Mouse (Mus musculus): Measurements from ENCODE around the gene Hoxc11.
A peak's percentile ranks its signal among the peaks of the same experiment; 100 is the strongest.

Gene Hoxc11

DNA sequence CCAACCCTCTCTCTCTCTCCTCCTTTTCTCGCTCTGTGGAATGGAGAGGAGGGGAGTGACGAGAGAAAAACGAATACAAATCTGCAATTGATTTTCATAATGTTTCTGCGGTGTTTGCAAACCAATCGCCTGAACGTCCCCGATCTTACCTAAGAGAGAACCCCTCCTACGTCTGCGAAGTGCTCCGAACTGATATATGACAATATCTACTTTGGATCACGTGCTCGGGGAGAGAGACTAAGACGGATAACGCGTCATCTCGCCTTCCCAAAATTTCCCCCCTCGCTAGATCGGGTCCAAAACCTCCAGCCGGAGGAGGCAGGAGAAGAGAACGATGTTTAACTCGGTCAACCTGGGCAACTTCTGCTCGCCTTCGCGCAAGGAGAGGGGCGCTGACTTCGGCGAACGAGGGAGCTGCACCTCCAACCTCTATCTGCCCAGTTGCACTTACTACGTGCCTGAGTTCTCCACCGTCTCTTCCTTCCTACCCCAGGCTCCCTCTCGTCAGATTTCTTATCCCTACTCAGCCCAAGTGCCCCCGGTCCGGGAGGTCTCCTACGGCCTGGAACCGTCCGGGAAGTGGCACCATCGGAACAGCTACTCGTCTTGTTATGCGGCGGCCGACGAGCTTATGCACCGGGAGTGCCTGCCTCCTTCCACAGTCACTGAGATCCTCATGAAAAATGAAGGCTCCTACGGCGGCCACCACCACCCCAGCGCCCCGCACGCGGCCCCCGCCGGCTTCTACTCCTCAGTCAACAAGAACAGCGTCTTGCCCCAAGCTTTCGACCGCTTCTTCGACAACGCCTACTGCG lies at the start of gene Hoxc11:
Gene Hoxc11 (plus strand): TSS at position 236 of the 815 bp plus-strand sequence.
- no peak for DNase-seq

DNA sequence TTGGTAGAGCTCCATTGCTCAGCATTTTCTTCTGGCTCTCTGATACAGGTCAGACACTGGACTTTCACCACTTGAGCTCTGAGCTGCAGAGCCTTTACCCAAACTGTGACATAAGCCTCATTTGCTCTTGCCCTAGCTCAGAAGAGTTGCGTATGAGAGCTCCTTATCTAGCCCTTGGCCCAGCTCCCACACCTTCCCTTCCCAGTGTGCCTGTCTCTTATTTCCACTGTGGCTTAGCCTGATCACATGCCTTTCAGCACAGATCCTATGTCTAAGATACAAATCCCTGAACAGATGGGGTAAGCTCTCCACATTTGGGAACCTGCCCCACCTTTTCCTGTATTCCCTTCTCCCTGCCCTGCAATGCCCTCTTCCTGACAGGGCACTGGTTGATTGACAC lies 49.3 kb upstream of the Hoxc11 start:
- DNase-seq: no peak

DNA sequence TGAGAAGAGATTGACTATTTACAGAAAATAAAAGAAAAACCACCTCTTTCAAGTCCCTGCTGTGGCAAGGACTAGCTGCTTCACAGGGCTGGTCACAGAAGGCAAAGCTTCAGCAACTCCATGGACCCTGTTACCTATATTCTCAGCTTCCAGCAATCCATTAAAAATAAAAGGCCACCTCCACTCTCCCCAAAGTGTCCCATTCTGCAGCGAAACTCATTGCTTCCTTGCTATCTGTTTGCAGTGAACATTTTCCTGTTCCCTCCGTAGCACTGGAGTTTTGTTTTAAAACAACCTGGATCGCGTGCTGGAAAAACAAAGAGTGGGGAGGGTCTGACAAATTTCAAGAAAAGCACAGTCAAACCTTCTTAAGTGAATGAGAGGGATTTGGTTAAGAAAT lies 44.7 kb upstream of the Hoxc11 start:
- no peak for DNase-seq

DNA sequence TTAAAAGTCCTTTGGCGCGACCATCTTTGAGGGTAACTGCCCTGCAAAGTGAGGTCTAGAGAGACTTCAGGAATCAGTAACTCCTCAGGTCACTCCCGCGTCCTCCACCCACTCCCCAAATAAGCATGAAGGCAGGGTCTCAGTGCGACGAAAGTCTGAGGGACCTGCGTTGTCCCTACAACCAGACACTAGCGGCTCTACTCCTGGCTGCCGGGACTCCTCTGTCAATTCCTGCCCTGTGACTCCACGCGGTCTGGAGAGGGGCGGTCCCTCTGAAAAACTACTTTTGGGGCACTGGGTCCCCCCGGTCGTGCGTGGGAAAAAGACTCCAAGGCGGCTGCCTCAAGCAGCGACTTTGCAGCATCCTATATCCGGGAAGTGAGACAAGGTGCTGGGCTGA lies 44.2 kb upstream of the Hoxc11 start:
- no peak for DNase-seq

DNA sequence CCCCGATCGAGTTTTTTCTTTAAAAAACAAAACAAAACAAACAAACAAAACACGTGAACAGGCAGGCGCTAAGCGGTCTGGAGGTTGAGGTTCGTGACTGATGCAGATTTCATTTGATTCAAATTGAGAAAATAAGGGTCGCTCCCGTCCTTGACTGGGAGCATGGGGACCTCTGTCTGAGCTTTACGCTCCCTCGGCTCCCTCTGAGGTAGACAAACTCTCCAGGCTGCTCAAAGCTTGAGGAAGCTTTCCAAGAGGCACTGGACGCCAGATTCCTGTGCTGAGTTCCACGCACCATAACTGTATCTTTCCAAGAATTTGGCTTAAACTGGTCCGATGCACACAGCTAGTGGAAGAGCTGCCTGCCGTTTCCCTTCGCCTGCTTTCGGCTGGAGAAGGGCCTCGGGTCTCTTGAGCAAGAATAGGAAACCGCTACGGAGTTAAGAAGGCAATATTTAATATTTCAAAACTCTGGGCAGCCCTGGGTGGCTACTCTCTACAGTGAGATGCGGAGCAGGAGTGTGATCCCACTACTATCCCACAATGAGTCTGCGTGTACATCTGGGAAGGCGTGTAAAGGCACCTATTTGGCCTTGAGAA lies 43.6 kb upstream of the Hoxc11 start:
- DNase-seq: no peak

DNA sequence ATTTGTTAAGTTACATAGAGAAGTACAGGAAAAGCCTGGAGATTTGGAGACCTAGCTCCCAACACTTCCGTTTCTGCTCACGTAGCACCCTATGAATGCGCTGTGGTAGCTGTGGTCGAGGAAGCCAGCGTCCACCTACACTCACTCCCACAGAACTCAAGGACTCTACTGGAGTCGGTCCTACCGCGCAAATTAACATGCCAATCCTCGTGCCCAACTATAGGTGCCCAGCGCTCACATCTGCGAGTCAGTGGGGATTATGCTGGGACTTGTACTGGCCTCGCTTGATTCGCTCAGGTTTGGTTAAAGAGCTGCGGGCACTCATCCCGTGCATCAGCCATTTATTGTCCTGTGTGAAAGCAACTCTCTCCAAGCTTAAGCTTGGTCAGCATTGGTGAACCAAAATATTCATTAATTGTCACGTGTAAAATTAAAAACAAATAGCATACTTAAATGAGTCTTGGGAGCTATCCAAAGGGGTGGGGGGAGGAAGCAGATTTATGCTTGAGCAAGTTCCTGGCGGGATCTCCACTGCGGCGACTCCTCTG lies 41.1 kb upstream of the Hoxc11 start:
- peak; percentile 78 for DNase-seq

DNA sequence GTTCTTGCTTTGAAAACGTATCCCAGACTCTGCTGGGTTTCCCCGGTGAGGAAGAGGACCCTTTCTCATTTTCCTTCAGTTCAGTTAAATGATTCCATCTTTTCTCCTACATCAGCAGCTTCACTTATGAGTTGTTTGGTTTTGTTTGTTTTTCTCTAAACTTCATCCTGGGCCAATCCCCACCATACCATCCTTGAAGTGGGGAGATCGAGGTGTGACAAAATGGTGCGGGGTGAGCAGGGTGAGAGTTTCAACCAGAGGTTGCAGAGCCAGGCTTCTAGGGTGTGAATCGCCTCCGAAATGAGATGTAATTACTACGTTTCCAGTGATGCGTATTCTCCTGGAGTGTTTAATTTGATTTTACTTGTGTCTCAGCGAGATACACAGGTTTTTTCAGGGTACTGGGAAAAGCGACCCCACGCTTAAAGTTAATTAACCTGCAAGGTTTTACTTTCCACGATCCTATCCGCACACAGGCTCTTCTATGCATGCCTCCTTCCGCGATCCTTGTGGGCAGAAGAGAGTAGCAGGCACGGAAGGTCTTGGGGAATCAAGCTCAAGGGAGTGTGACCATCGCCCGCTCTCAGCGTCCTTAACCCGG lies 36.2 kb upstream of the Hoxc11 start:
- DNase-seq: peak; percentile 72

DNA sequence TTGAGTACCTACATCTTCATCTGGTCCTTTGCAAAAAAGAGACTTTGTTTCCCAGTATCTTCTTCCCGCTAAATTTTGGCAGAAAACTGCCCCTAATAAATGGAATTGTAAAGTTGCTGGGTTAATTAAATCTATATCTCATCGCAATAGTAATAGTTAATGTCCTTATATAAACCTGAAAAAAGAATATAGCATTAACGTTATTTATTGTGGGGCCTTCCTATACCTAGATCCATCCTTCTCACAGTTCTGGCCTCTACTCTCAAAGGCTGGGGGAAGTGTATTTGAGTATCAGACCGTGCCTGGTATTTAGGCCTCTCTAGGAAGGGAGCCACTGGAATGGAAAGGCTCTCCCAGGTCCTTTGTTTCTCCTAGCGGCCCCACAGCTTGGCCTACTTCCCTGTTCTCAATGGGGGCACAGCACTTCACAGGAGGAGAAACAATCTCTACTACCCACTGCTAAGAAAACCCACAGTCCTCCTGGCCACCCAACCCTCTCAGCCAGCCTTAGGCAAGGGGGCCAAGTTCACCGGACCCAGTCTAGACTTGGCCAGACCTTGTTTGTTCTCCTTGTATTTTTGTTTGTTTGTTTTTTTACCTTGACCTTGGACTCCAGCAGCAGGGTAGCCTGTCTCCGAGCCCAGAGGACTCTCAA lies 35.5 kb upstream of the Hoxc11 start:
- DNase-seq: peak; percentile 80

DNA sequence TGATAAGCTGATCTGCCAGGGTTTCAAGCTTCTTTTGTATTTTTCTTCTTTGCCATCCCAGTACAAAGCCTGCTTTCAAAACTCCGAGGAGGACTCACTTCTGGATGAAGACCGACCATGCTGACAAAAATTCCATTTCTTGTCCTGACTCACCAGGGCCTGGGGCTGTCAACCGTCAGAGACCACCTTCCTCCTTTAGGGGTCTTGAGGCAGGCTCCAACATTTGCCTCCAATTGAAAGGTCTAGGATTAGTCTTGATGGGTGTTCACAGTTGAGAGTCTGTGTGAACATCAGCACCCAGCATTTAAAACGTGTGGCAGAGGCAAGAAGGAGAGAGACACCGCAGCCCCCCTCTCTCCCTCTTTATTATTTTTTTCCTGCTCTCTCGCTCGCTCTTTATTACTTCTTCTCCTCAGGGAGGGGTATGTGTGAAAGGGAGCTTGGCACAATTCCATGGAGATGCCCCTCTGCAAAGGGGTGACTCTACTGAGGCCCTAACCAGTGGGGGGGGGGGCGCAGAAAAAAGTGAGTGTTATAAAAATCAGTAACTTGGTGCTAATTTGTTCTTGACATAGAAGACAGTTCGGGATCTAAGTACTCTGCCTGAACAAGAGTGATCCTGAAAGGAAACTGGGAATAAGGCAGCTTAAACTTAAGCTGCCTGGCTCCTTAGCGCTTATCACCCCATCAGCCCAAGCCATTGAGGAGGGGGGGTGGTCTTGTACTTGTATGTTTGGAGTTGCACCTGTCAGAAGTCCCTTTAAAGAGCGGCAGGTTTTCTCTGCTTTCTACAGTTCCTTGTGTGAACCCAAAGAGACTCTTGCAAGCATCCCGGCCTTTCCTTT lies 34.7 kb upstream of the Hoxc11 start:
- DNase-seq: peak; percentile 70

DNA sequence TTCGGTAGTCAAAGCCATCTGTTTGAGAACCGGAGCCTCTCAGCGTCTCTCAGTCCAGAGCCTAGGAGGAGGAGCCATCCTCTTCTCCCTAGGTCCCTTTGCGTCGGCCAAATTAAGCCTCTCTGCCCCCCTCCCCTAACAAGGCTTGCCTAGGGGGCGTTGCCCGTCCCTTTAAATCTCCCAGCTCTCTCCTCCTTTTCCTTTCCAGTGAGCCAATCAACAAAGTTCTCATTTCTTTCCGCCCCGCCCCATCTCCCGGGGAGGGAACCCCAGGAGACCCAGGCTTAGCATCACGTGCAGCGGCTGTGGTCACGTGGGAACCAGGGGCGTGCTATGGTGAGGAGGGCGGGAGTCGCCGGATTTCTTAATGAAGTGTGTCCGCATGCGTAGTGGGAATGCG lies 33.6 kb upstream of the Hoxc11 start:
- peak; percentile 96 for DNase-seq

DNA sequence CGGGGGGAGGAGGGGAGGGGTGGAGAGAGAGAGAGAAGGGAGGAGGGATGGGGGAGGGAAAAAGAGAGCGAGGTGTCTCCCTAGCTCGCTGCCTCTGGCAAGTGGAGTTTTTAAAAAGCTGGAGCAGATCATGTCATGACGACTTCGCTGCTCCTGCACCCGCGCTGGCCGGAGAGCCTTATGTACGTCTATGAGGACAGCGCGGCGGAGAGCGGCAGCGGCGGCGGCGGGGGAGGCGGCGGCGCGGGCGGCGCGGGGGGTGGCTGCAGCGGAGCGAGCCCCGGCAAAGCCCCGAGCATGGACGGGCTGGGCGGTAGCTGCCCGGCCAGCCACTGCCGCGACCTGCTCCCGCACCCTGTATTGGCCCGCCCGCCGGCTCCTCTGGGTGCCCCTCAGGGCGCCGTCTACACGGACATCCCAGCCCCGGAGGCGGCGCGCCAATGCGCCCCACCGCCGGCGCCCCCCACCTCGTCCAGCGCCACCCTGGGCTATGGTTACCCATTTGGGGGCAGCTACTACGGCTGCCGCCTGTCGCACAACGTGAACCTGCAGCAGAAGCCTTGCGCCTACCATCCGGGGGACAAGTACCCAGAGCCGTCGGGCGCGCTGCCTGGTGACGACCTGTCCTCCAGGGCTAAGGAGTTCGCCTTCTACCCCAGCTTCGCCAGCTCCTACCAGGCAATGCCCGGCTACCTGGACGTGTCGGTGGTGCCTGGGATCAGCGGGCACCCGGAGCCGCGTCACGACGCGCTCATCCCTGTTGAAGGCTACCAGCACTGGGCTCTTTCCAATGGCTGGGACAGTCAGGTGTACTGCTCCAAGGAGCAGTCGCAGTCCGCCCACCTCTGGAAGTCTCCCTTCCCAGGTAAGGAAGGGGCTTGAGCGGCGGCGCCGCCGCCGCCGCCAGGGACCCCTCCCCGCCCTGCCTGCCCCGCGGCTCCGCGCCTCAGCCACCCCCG lies 32.9 kb upstream of the Hoxc11 start, which contains the start of gene Hoxc13:
Gene Hoxc13 (plus strand): TSS at position 51 of the 959 bp plus-strand sequence.
- no peak for DNase-seq

DNA sequence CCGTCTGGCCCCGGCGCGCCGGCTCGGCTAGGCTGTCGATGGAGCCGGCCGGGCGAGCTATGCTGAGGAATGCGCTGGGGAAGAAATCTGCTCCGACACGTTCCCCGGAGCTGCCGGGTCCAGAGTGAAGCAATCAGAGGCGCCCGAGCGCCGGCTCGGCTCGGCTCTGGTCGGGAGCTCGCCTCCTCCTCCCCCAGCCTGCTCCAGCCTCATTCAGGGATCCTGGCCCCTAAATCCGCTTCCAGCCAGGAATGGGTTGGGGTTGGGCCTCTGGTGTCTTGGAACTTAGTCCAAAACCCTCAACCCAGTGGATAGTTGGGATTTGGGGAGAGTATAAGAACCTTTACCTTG lies 32.2 kb upstream of the Hoxc11 start:
- DNase-seq: no peak

DNA sequence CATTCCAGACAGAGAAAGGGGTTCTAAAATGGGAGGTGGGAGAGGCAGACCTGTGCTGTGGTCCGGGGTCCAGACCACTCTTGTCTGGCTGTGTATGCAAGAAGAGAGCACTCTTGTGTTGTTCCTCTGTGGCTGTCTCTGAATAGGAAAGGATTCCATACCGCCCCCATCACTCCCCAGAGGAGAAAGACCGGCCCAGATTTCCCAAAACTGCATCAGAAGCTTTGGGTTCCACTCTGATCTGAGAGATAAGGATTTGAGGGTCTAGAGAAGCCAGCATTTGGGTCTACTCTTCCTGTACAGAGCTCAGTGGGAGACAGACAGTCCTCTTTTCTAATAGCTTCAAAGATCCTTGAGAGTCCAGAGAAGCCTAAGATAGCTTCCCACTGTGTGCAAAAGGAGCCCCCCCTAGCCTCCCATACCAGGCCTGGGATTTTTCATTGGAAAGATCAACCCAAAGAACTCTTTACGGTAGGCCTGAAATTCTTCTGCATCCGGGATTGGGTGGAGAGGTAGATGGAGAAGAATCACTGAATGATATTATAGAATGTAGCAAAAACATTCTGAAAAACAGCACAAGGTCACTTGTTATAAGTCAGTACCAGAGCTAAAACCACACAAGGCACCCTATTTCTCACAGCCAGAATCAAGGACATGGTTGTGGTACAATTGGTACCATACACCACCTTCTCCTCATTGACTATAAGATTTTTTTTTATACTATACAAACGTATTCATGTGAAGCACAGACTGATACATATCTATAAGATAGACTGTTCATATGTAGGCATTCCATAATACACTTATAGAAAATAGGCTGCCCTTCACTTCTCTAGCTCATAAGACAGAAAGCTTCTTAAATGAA lies 31.4 kb upstream of the Hoxc11 start:
- no peak for DNase-seq

DNA sequence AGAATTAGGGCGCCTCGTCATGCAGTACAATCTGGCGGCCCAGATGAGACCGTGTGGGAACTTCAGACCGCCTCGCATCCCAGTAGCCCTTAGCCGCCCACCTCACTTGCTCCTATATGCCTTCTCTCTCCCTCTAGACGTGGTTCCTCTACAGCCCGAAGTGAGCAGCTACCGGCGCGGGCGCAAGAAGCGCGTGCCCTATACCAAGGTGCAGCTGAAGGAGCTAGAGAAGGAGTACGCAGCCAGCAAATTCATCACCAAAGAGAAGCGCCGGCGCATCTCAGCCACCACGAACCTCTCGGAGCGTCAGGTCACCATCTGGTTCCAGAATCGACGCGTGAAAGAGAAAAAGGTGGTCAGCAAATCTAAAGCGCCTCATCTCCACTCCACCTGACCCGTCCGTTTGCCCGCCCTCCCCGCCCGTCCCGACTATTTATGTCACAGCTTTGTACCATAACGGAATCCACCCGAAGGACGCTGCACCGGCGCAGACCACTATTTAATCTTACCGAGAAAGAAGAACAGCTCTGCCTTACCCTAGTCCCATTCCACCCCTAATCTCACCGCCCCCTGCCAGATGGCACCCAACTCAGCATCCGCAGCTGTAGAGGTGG lies 27.1 kb upstream of the Hoxc11 start:
- no peak for DNase-seq

DNA sequence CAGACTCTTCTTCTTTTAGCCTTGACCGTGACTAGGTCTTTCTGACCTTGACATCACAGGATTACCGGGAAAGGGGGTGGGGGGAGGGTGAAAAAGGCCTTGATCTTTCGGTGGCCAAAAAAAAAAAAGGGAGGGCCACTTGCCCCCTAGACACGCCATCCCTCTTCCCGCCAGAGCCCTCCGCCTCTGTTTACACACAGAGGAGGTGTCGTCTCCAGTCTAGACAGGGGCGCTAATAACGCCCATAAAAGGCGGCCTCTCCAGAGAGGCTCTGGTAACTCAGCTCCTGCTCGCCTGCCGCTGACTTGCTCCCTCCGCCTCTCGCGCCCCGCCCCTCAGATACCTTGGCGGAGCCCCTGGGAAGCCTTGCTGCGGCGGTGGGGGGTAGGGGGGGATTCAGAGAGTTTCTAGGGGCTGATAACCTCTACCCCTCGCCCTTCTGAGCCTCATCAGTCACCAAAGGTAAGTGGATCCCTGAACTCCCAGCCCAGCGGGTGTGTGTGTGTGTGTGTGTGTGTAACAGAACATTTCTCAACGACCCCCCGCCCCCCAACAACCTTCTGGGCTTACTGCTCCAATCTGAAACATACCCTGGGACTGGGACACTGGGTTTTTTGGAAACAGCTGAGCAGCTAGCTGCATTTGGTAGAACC lies 22.4 kb upstream of the Hoxc11 start:
- no peak for DNase-seq

DNA sequence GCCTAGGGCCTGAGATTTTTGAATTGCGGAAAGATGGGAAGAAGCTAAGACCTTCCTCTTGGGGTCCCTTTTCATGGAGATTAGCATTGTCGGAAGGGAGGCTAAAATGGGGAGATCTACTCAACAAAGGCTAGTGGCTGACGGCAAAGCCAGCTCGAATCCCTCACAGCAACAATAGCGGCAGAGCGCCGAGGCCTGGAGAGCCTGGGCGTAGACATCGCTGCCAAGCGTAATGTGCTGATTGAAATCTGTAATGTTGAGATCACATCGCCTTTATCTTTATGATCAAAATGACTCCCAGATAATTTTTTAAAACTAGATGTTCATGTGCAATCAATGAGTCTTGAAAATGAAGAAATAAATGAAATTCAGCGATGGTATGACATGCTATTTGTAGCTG lies 19.8 kb upstream of the Hoxc11 start:
- no peak for DNase-seq

DNA sequence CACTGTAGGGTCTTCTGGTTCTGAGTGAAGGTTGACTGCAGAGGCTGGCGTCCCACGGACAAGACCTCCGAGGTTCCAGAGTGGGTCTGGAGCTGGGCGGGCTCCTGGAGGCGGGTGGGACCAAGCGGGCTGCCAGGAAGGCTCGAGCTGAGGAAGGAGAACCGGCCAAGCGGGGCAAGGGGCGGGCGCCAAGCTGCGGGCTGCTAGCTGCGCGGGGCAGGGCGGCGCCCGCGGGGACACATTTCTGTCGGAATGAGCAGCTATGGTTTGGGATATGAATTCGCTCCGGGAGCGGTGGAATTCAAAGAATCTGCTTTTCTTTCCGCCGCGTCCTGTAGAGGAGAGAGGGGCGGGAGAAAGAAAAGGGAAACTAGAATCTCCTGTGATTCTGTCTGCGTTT lies 19.3 kb upstream of the Hoxc11 start:
- no peak for DNase-seq

DNA sequence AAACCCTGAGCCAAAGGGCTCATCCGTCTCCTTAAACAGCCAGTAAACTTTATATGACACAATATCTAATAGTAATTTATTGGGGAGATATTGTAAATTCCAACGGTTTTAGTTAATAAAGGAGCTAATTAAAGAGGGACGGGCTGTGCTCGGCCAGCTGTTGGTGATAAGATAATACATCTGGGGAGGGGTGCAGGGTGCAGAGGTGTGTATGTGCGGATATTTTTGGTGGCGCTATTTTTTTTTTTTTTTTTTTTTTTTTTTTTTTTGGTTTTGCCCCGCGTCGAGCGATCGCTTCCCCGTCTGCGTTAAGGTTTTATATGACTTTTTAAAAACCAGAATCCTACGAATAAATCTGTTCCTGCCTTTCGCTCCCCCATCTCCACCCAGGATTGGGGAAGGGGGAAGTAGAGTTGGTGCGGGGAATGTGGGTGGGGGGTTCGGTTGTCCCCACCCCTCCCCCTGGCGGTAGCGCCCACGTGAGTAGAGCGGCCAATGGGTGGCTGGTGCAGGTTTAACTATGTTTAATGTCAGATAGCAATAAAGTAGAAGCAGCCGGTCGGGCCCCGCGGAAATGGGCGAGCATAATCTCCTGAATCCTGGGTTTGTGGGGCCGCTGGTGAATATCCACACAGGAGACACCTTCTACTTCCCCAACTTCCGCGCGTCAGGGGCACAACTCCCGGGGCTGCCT lies 17.8 kb upstream of the Hoxc11 start, which contains the start of gene Hoxc12:
Gene Hoxc12 (plus strand): TSS at position 479 of the 694 bp plus-strand sequence.
- no peak for DNase-seq
